Comparison of ENCODE assay signal across 10 mouse cellular contexts in genomic region chr11:119676751-119677411, GRCm38 (mm10).
DNase-seq lines count a peak whose midpoint lies in the region; ATAC-seq and TF ChIP-seq lines count a peak whose summit lies in the region.
"Had no signal": no experiment of that assay in that cellular context is flagged by ENCODE, and none has a peak within 500 bp of the region (broad histone marks: within the 10 kb centered on the region; RNA-seq: fewer than 3 reads in every experiment).

No protein-coding gene starts in this region.

- 35% methylated on average over 7 of the region's 7 CpGs for WGBS in kidney, embryonic 15.5 days

- H3K4me3 ChIP-seq in kidney, embryonic 15.5 days (replicated peaks) = no peak overlapping the region
- no peak overlapping the region for H3K4me3 ChIP-seq in embryonic fibroblast, embryonic 13.5 days (ENCODE audit: insufficient read depth, low read length)
- H3K4me3 ChIP-seq: embryonic facial prominence, embryonic 10.5 days had no signal

- DNase-seq in kidney, adult 8-10 months = no peak
- DNase-seq in left cerebral cortex, adult 9 months (ENCODE audit: low spot score in 2 of 2) = no peak
- no peak for DNase-seq in left cerebral cortex, postnatal 10 days (ENCODE audit: extremely low spot score in 1 of 2, low spot score in 2 of 2)
- no peak for DNase-seq in right cerebral cortex, postnatal 25 days

- no peak overlapping the region for H3K4me2 ChIP-seq in kidney, embryonic 15.5 days

- TF ChIP-seq POLR2A in embryonic fibroblast, embryonic 13.5 days (IDR thresholded peaks at IDR 0.05; ENCODE audit: low read depth, low read length) = no peak

- no peak overlapping the region for H3K9ac ChIP-seq in kidney, embryonic 15.5 days

- peaks cover 41% of the 10 kb centered on the region for H3K4me1 ChIP-seq in kidney, embryonic 15.5 days
- H3K4me1 ChIP-seq in embryonic fibroblast, embryonic 13.5 days (ENCODE audit: control insufficient read depth, insufficient read depth, low read length) = peaks cover 27% of the 10 kb centered on the region

- no peaks in the 10 kb centered on the region for H3K27me3 ChIP-seq in kidney, embryonic 15.5 days

- TF ChIP-seq CTCF in embryonic fibroblast, embryonic 13.5 days (IDR thresholded peaks at IDR 0.05; ENCODE audit: borderline replicate concordance, insufficient read depth, low read length) = no peak

- H3K27ac ChIP-seq in kidney, embryonic 15.5 days = 0 out of 2 replicates have a peak overlapping the region, but pooled peaks have one; percentile 2
- 0 out of 2 replicates have a peak overlapping the region, but pooled peaks have one; percentile 24 for H3K27ac ChIP-seq in embryonic fibroblast, embryonic 13.5 days (ENCODE audit: insufficient read depth, low read length)

- ATAC-seq in kidney, embryonic 15.5 days (replicated peaks; ENCODE audit: low FRiP score) = no peak
- ATAC-seq in activated CD4-positive, CD25-positive, alpha-beta regulatory T cell, adult 4 months = peak; percentile 63
- peak; percentile 74 for ATAC-seq in megakaryocyte, adult 5-6 weeks (ENCODE audit: poor library complexity, severe bottlenecking)

- H3K9me3 ChIP-seq in kidney, embryonic 15.5 days (replicated peaks) = no peaks in the 10 kb centered on the region
- H3K9me3 ChIP-seq: embryonic facial prominence, embryonic 10.5 days; G1E had no signal

- intact Hi-C loops in left cerebral cortex, postnatal 10 days (cut with DNase I) = no loop called here

- H3K36me3 ChIP-seq in kidney, embryonic 15.5 days = peaks cover 4% of the 10 kb centered on the region; the same call in 1 of the 2 replicates
